ENCODE assay signal across 8 mouse cellular contexts in genomic region chr4:99766753-99767152, GRCm38 (mm10). TPM values are rescaled to one million over a fixed set of nuclear protein-coding genes. Genes with fewer than 3 reads are reported as not detected.
DNase-seq lines count a peak whose midpoint lies in the region; ATAC-seq lines count a peak whose summit lies in the region.

No protein-coding gene starts in this region.

- H3K4me1 ChIP-seq in embryonic facial prominence, embryonic 14.5 days (ENCODE audit: control insufficient read depth, insufficient read depth, low read length), result no peaks in the 10 kb centered on the region

- no peak overlapping the region for H3K4me2 ChIP-seq in embryonic facial prominence, embryonic 14.5 days (ENCODE audit: low read depth, low read length)

- H3K9ac ChIP-seq in embryonic facial prominence, embryonic 14.5 days (ENCODE audit: low read depth, low read length), result no peak overlapping the region

- DNase-seq in kidney, adult 11 months, result peak; percentile 19
- no peak for DNase-seq in kidney, adult 18-20 months
- DNase-seq in NIH3T3 (ENCODE audit: low read depth) (peak; percentile 20), MN1 (ENCODE audit: low spot score) (no peak)
- DNase-seq in embryonic facial prominence, embryonic 14.5 days (ENCODE audit: low spot score), result peak; percentile 89
- peak; percentile 12 for DNase-seq in left cerebral cortex, postnatal 4 days
- no peak for DNase-seq in urinary bladder, adult 18-20 months (ENCODE audit: low spot score in 2 of 2)
- no peak for DNase-seq in ovary, postnatal 14 days (ENCODE audit: low spot score)

- intact Hi-C loops in left cerebral cortex, postnatal 4 days (cut with DNase I), result no loop called here

- no peaks in the 10 kb centered on the region for H3K9me3 ChIP-seq in embryonic facial prominence, embryonic 14.5 days (ENCODE audit: control insufficient read depth, low read length)

- no peaks in the 10 kb centered on the region for H3K27me3 ChIP-seq in embryonic facial prominence, embryonic 14.5 days (replicated peaks; ENCODE audit: control insufficient read depth, insufficient read depth, low read length)

- 29% methylated on average over 1 of the region's 1 CpGs for WGBS in embryonic facial prominence, embryonic 14.5 days

- H3K36me3 ChIP-seq in embryonic facial prominence, embryonic 14.5 days (ENCODE audit: control insufficient read depth, insufficient read depth, low read length), result no peaks in the 10 kb centered on the region

- no peak overlapping the region for H3K4me3 ChIP-seq in embryonic facial prominence, embryonic 14.5 days (ENCODE audit: low read depth, low read length)

- ATAC-seq in embryonic facial prominence, embryonic 14.5 days (ENCODE audit: low read depth), result peak; percentile 91

- no peak overlapping the region for H3K27ac ChIP-seq in embryonic facial prominence, embryonic 14.5 days (replicated peaks; ENCODE audit: low read depth, low read length)

RNA-seq across cellular contexts. Expression of gene Alg6, which starts 51.3 kb away (rescaled TPM):
- polyA plus RNA-seq in embryonic facial prominence, embryonic 14.5 days (2014; fragmentation: Nextera tagmentation; extraction: Ambion mirVana), result 17.9 and 18.2 TPM in 2 replicates
- total RNA-seq in left cerebral cortex, postnatal 4 days (2021), result 10 to 100 TPM; 13.1 to 13.5 TPM

Comparison
In these comparisons a context has a peak if more than half of its experiments do, and no peak if none do; other contexts are left out.
1. DNase-seq: peak in kidney, adult 11 months (single experiment), NIH3T3 (single experiment), embryonic facial prominence, embryonic 14.5 days (single experiment) and left cerebral cortex, postnatal 4 days (single experiment); none in kidney, adult 18-20 months (single experiment), urinary bladder, adult 18-20 months (0 of 2), MN1 (single experiment) and ovary, postnatal 14 days (single experiment).